18 mouse cellular contexts compared by ENCODE assay signal in genomic region chr9:95055843-95056242, GRCm38 (mm10).
"Had no signal": no experiment of that assay in that cellular context is flagged by ENCODE, and none has a peak within 500 bp of the region (broad histone marks: within the 10 kb centered on the region; RNA-seq: fewer than 3 reads in every experiment).

No protein-coding gene starts in this region.

- DNase-seq: lung, adult 18-20 months; lung, embryonic 14.5 days; lung, postnatal 10 days; lung, postnatal 4 days; midbrain, embryonic 14.5 days; retina, postnatal 1 day; right cerebral cortex, adult 18-20 months; thymus, adult 18-20 months; thymus, postnatal 25 days; thymus, postnatal 4 days had no signal

- H3K9ac ChIP-seq: lung, embryonic 14.5 days; midbrain, embryonic 12.5 days; neural tube, embryonic 13.5 days; neural tube, embryonic 15.5 days; stomach, embryonic 15.5 days had no signal

- H3K27ac ChIP-seq: midbrain, embryonic 10.5 days; midbrain, embryonic 12.5 days; neural tube, embryonic 13.5 days; neural tube, embryonic 15.5 days; stomach, embryonic 15.5 days; stomach, postnatal 0 days had no signal

- ATAC-seq: midbrain, embryonic 16.5 days had no signal

- H3K4me2 ChIP-seq: lung, embryonic 14.5 days; midbrain, embryonic 12.5 days; neural tube, embryonic 13.5 days; neural tube, embryonic 15.5 days; stomach, embryonic 15.5 days had no signal

- H3K36me3 ChIP-seq: midbrain, embryonic 10.5 days; midbrain, embryonic 12.5 days; neural tube, embryonic 13.5 days; neural tube, embryonic 15.5 days; stomach, embryonic 15.5 days had no signal

- H3K4me1 ChIP-seq: midbrain, embryonic 10.5 days; midbrain, embryonic 12.5 days; neural tube, embryonic 13.5 days; neural tube, embryonic 15.5 days; stomach, embryonic 15.5 days had no signal

- H3K9me3 ChIP-seq: midbrain, embryonic 10.5 days; midbrain, embryonic 12.5 days; neural tube, embryonic 13.5 days; neural tube, embryonic 15.5 days; stomach, embryonic 15.5 days had no signal

- H3K4me3 ChIP-seq: midbrain, embryonic 10.5 days; midbrain, embryonic 12.5 days; myocyte; neural tube, embryonic 13.5 days; neural tube, embryonic 15.5 days; stomach, embryonic 15.5 days had no signal

- H3K27me3 ChIP-seq: midbrain, embryonic 12.5 days; neural tube, embryonic 13.5 days; neural tube, embryonic 15.5 days; stomach, embryonic 15.5 days had no signal
